Mouse (Mus musculus) limb, embryonic 11.5 days (tissue): ENCODE results near the gene Adat3. TPM values are rescaled to one million over a fixed set of nuclear protein-coding genes. Genes with fewer than 3 reads are reported as not detected.
A peak's percentile ranks its signal among the peaks of the same experiment; 100 is the strongest.
"Not testable (repeated sequence)": the region's sequence is repeated elsewhere in the genome, so short reads cannot be mapped to it uniquely, and the experiment has no call there.

ENCODE experiments used
- ATAC-seq: fragments of 200-750 bp; cut with Nextera tagmentation; 2 replicates; pipeline ENCODE4 v1.8.0; 2017; ENCODE audit warnings: low read depth; ENCODE audit not compliant: insufficient number of reproducible peaks, low FRiP score, low TSS enrichment
- DNase-seq: peaks from one replicate; pipeline ENCODE4 v3.0.0-alpha.2; 2015; ENCODE audit warnings: low spot score
- H3K27ac ChIP-seq: fragments of 300-500 bp; sonication (generic); replicated peaks from 2 replicates; pipeline ENCODE4 v1.5.1; 2014; ENCODE audit warnings: low read depth, mild to moderate bottlenecking, low read length
- H3K27me3 ChIP-seq: fragments of 300-500 bp; sonication (generic); 2 replicates; pipeline ENCODE4 v1.6.1; 2014; ENCODE audit warnings: mild to moderate bottlenecking, low read length, mixed read lengths; ENCODE audit not compliant: control insufficient read depth, insufficient read depth
- H3K36me3 ChIP-seq: fragments of 300-500 bp; sonication (generic); 2 replicates; pipeline ENCODE4 v1.6.1; 2014; ENCODE audit warnings: mild to moderate bottlenecking, low read length, moderate library complexity, mixed read lengths; ENCODE audit not compliant: control insufficient read depth, insufficient read depth
- H3K4me1 ChIP-seq: fragments of 300-500 bp; sonication (generic); 2 replicates; pipeline ENCODE4 v1.6.1; 2014; ENCODE audit warnings: low read length, mixed read lengths; ENCODE audit not compliant: control insufficient read depth, insufficient read depth
- H3K4me2 ChIP-seq: fragments of 300-500 bp; sonication (generic); 2 replicates; pipeline ENCODE4 v1.6.1; 2014; ENCODE audit warnings: low read depth, mild to moderate bottlenecking, moderate library complexity; ENCODE audit not compliant: severe bottlenecking
- H3K4me3 ChIP-seq: fragments of 300-500 bp; sonication (generic); 2 replicates; pipeline ENCODE4 v1.5.1; 2014; ENCODE audit warnings: low read depth, low read length
- H3K9ac ChIP-seq: fragments of 300-500 bp; sonication (generic); 2 replicates; pipeline ENCODE4 v1.6.1; 2014; ENCODE audit warnings: mild to moderate bottlenecking, low read length
- H3K9me3 ChIP-seq: fragments of 300-500 bp; sonication (generic); 2 replicates; pipeline ENCODE4 v1.6.1; 2016; ENCODE audit warnings: low read length; ENCODE audit not compliant: control insufficient read depth
- WGBS: fragments of 180-500 bp; shearing (Covaris S2); extraction: QIAGEN DNeasy Blood & Tissue Kit; methylation state at CpG from one replicate; pipeline ENCODE4 v1.1.7; 2014; 5-methylcytosine and 5-hydroxymethylcytosine counted together
- polyA plus RNA-seq: library from polyadenylated mRNA; unstranded; fragments of >200 nt; fragmentation: Nextera tagmentation; extraction: Ambion mirVana; gene quantifications from 2 replicates; pipeline ENCODE4 v1.2.1, GENCODE M21; 2014

Adat3 gene
- polyA plus RNA-seq, 1 experiment from 2014 or later = 9.8 TPM

GRCm38 (mm10) chr10:80603364-80603763 is 684 bp downstream of the Adat3 start:
- H3K4me2 ChIP-seq = peak overlapping the region; percentile 90
- no peaks in the 10 kb centered on the region for H3K27me3 ChIP-seq
- H3K4me1 ChIP-seq = peaks cover 11% of the 10 kb centered on the region
- no peaks in the 10 kb centered on the region for H3K9me3 ChIP-seq
- 0 out of 2 replicates have a peak, but pooled peaks have one; percentile 0 for ATAC-seq
- WGBS = 34% methylated on average over 7 of the region's 7 CpGs
- peak overlapping the region; percentile 71 for H3K4me3 ChIP-seq
- DNase-seq = no peak
- H3K27ac ChIP-seq = peak overlapping the region; percentile 73; the same call in 1 of the 2 replicates
- H3K9ac ChIP-seq = peak overlapping the region; percentile 53
- peaks cover 11% of the 10 kb centered on the region for H3K36me3 ChIP-seq

GRCm38 (mm10) chr10:80604001-80604509 is 1.4 kb downstream of the Adat3 start:
- Histone ChIP-seq H3K27ac (no peak overlapping the region), H3K36me3 (peaks cover 14% of the 10 kb centered on the region), H3K9me3 (no peaks in the 10 kb centered on the region), H3K9ac (peak overlapping the region; percentile 53; the same call in 1 of the 2 replicates), H3K27me3 (no peaks in the 10 kb centered on the region), H3K4me3 (peak overlapping the region; percentile 71), H3K4me2 (peak overlapping the region; percentile 90; the same call in 1 of the 2 replicates), H3K4me1 (peaks cover 11% of the 10 kb centered on the region)
- DNase-seq (no peak), ATAC-seq (no peak)
- WGBS = 86% methylated on average over 7 of the region's 7 CpGs

GRCm38 (mm10) chr10:80604988-80605387 is 2.3 kb downstream of the Adat3 start:
- WGBS = 94% methylated on average over 2 of the region's 2 CpGs
- ATAC-seq = no peak
- H3K4me2 ChIP-seq = no peak overlapping the region
- H3K9ac ChIP-seq = no peak overlapping the region
- no peak overlapping the region for H3K27ac ChIP-seq
- H3K4me3 ChIP-seq = no peak overlapping the region
- no peak for DNase-seq
- H3K36me3 ChIP-seq = peaks cover 14% of the 10 kb centered on the region
- H3K27me3 ChIP-seq = no peaks in the 10 kb centered on the region
- H3K4me1 ChIP-seq = peaks cover 11% of the 10 kb centered on the region
- H3K9me3 ChIP-seq = no peaks in the 10 kb centered on the region

GRCm38 (mm10) chr10:80605721-80606120 is 3.0 kb downstream of the Adat3 start, which contains the start of gene Gm49322:
Gm49322 (plus strand) TSS chr10:80606021.
- ATAC-seq, DNase-seq, H3K27me3 ChIP-seq, H3K4me3 ChIP-seq, H3K4me2 ChIP-seq, H3K9ac ChIP-seq, H3K27ac ChIP-seq, H3K9me3 ChIP-seq: not testable (repeated sequence)
- peaks cover 14% of the 10 kb centered on the region for H3K36me3 ChIP-seq
- H3K4me1 ChIP-seq = peaks cover 11% of the 10 kb centered on the region
- 91% methylated on average over 3 of the region's 4 CpGs for WGBS

GRCm38 (mm10) chr10:80606306-80606705 is 3.6 kb downstream of the Adat3 start:
- peaks cover 16% of the 10 kb centered on the region for H3K36me3 ChIP-seq
- H3K4me1 ChIP-seq = peaks cover 11% of the 10 kb centered on the region
- H3K4me3 ChIP-seq = no peak overlapping the region
- H3K27me3 ChIP-seq = no peaks in the 10 kb centered on the region
- no peak overlapping the region for H3K4me2 ChIP-seq
- no peak for ATAC-seq
- H3K9ac ChIP-seq = no peak overlapping the region
- no peaks in the 10 kb centered on the region for H3K9me3 ChIP-seq
- H3K27ac ChIP-seq = no peak overlapping the region
- DNase-seq = no peak
- WGBS = 92% methylated on average over 23 of the region's 23 CpGs

- no peaks in the 10 kb centered on the region for H3K27me3 ChIP-seq
- ATAC-seq (no peak), DNase-seq (no peak)
- no peaks in the 10 kb centered on the region for H3K9me3 ChIP-seq
- no peak overlapping the region for H3K9ac ChIP-seq
- WGBS = 96% methylated on average over 34 of the region's 34 CpGs
- peaks cover 19% of the 10 kb centered on the region for H3K36me3 ChIP-seq
- no peak overlapping the region for H3K4me3 ChIP-seq
- no peak overlapping the region for H3K27ac ChIP-seq
- H3K4me2 ChIP-seq = no peak overlapping the region
- peaks cover 11% of the 10 kb centered on the region for H3K4me1 ChIP-seq
These were observed 4.2 kb downstream of the Adat3 start for GRCm38 (mm10) chr10:80606737-80607350.

GRCm38 (mm10) chr10:80608435-80608834 is 5.8 kb downstream of the Adat3 start:
- H3K36me3 ChIP-seq = peaks cover 25% of the 10 kb centered on the region
- H3K9me3 ChIP-seq = no peaks in the 10 kb centered on the region
- H3K27ac ChIP-seq = no peak overlapping the region
- H3K4me1 ChIP-seq = peaks cover 8% of the 10 kb centered on the region
- WGBS = 87% methylated on average over 3 of the region's 3 CpGs
- DNase-seq = no peak
- H3K9ac ChIP-seq = no peak overlapping the region
- H3K4me3 ChIP-seq = no peak overlapping the region
- no peaks in the 10 kb centered on the region for H3K27me3 ChIP-seq
- no peak overlapping the region for H3K4me2 ChIP-seq
- ATAC-seq = no peak

- Histone ChIP-seq H3K4me1 (0 out of 2 replicates have a peak, but pooled peaks cover under 1% of the 10 kb centered on the region), H3K27ac (no peak overlapping the region), H3K36me3 (peaks cover 28% of the 10 kb centered on the region), H3K27me3 (no peaks in the 10 kb centered on the region), H3K4me3 (no peak overlapping the region), H3K9me3 (no peaks in the 10 kb centered on the region), H3K4me2 (no peak overlapping the region), H3K9ac (no peak overlapping the region)
- WGBS = 89% methylated on average over 10 of the region's 10 CpGs
- no peak for ATAC-seq
- no peak for DNase-seq
These were observed 6.7 kb downstream of the Adat3 start for GRCm38 (mm10) chr10:80609269-80609924.
